Mouse (Mus musculus) bone marrow, adult 2 months (tissue): Measurements from ENCODE around the gene Rp9.

Experiments
- CTCF ChIP-seq: fragments of 200-500 bp; IDR thresholded peaks from 2 replicates; pipeline ENCODE4 v1.5.1; 2011; ENCODE audit warnings: low read length, control low read depth; ENCODE audit not compliant: control insufficient read depth, insufficient read depth
- POLR2A ChIP-seq: fragments of 200-500 bp; IDR thresholded peaks from 2 replicates; pipeline ENCODE4 v1.6.1; 2011; ENCODE audit warnings: low read depth, mild to moderate bottlenecking, control low read depth, low read length, borderline replicate concordance; ENCODE audit not compliant: control insufficient read depth

DNA sequence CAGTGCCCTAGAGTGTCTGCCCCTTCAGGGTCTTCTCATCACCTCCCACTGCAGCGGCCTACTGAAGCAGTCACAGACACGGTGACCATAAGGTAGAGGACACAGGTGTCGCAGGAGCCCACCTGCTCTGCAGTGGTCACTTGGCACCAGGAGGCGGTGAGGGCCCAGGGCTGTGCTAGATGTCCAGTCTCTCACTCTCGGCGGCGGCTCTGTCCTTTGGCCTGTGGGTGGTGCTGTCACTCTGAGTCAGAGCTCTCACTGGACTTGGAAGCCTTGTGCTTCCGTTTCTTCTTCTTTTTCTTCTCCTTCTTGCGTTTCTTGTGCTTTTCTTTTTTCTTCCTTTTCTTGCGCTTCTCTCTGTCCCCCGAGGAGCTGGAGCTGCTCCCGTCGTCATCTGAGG is 21.1 kb downstream of the Rp9 start:
- TF ChIP-seq POLR2A = no peak
- peak; percentile 39; the same call in 1 of the 2 replicates for TF ChIP-seq CTCF
